Mouse (Mus musculus) neural tube, embryonic 12.5 days (tissue): Measurements from ENCODE around the gene Slc28a2. TPM values are rescaled to one million over a fixed set of nuclear protein-coding genes. Genes with fewer than 3 reads are reported as not detected.
"Not testable (repeated sequence)": the region's sequence is repeated elsewhere in the genome, so short reads cannot be mapped to it uniquely, and the experiment has no call there.

ENCODE experiments used
- ATAC-seq: fragments of 200-750 bp; cut with Nextera tagmentation; 2 replicates; pipeline ENCODE4 v1.8.0; 2017; ENCODE audit warnings: low read depth, mild to moderate bottlenecking, moderate TSS enrichment, moderate library complexity; ENCODE audit not compliant: low FRiP score
- H3K27ac ChIP-seq: fragments of 300-500 bp; sonication (generic); 2 replicates; pipeline ENCODE4 v1.5.1; 2016
- H3K27me3 ChIP-seq: fragments of 300-500 bp; sonication (generic); replicated peaks from 2 replicates; pipeline ENCODE4 v1.6.1; 2016; ENCODE audit warnings: mild to moderate bottlenecking
- H3K36me3 ChIP-seq: fragments of 300-500 bp; sonication (generic); 2 replicates; pipeline ENCODE4 v1.6.1; 2016; ENCODE audit warnings: mild to moderate bottlenecking
- H3K4me1 ChIP-seq: fragments of 300-500 bp; sonication (generic); 2 replicates; pipeline ENCODE4 v1.6.1; 2016
- H3K4me2 ChIP-seq: fragments of 300-500 bp; sonication (generic); replicated peaks from 2 replicates; pipeline ENCODE4 v1.6.1; 2016; ENCODE audit warnings: mild to moderate bottlenecking
- H3K4me3 ChIP-seq: fragments of 300-500 bp; sonication (generic); 2 replicates; pipeline ENCODE4 v1.5.1; 2016
- H3K9ac ChIP-seq: fragments of 300-500 bp; sonication (generic); 2 replicates; pipeline ENCODE4 v1.6.1; 2016; ENCODE audit warnings: mild to moderate bottlenecking
- H3K9me3 ChIP-seq: fragments of 300-500 bp; sonication (generic); 2 replicates; pipeline ENCODE4 v1.6.1; 2016; ENCODE audit warnings: mild to moderate bottlenecking
- WGBS: fragments of 180-500 bp; shearing (Covaris S2); methylation state at CpG from one replicate; pipeline ENCODE4 v1.1.7; 2016; 5-methylcytosine and 5-hydroxymethylcytosine counted together
- polyA plus RNA-seq: library from polyadenylated mRNA; unstranded; fragments of >200 nt; fragmentation: Nextera tagmentation; extraction: Ambion mirVana; gene quantifications from 2 replicates; pipeline ENCODE4 v1.2.1, GENCODE M21; 2016

Slc28a2 gene
- polyA plus RNA-seq, 1 experiment from 2014 or later = 0.28 TPM

- WGBS = 81% methylated on average over 7 of the region's 7 CpGs
- Histone ChIP-seq H3K27me3 (no peaks in the 10 kb centered on the region), H3K4me3 (no peak overlapping the region), H3K9ac (no peak overlapping the region), H3K27ac (no peak overlapping the region), H3K4me1 (no peaks in the 10 kb centered on the region), H3K36me3 (no peaks in the 10 kb centered on the region), H3K4me2 (no peak overlapping the region), H3K9me3 (no peaks in the 10 kb centered on the region)
- no peak for ATAC-seq
These were observed 17.3 kb upstream of the Slc28a2 start for GRCm38 (mm10) chr2:122408928-122409327.

- not testable (repeated sequence) for H3K27me3 ChIP-seq, H3K4me3 ChIP-seq, H3K4me2 ChIP-seq, H3K9me3 ChIP-seq, H3K36me3 ChIP-seq, H3K9ac ChIP-seq, ATAC-seq, H3K27ac ChIP-seq, H3K4me1 ChIP-seq
- 86% methylated on average over 2 of the region's 2 CpGs for WGBS
These were observed 368 bp downstream of the Slc28a2 start for GRCm38 (mm10) chr2:122426645-122427044.

GRCm38 (mm10) chr2:122438706-122439482, 12.6 kb downstream of the Slc28a2 start:
- not testable (repeated sequence) for ATAC-seq, H3K9ac ChIP-seq, H3K27ac ChIP-seq, H3K4me3 ChIP-seq, H3K36me3 ChIP-seq, H3K4me1 ChIP-seq, H3K27me3 ChIP-seq, H3K4me2 ChIP-seq, H3K9me3 ChIP-seq
- WGBS = 88% methylated on average over 5 of the region's 5 CpGs

GRCm38 (mm10) chr2:122440521-122440920, 14.2 kb downstream of the Slc28a2 start:
- H3K9me3 ChIP-seq, H3K4me1 ChIP-seq, H3K27ac ChIP-seq, ATAC-seq, H3K9ac ChIP-seq, H3K4me2 ChIP-seq, H3K36me3 ChIP-seq, H3K4me3 ChIP-seq, H3K27me3 ChIP-seq: not testable (repeated sequence)
- WGBS = 65% methylated on average over 2 of the region's 3 CpGs

- Histone ChIP-seq H3K4me1 (no peaks in the 10 kb centered on the region), H3K36me3 (no peaks in the 10 kb centered on the region), H3K4me2 (no peak overlapping the region), H3K9me3 (no peaks in the 10 kb centered on the region), H3K27ac (no peak overlapping the region), H3K4me3 (no peak overlapping the region), H3K27me3 (no peaks in the 10 kb centered on the region), H3K9ac (no peak overlapping the region)
- WGBS = 85% methylated on average over 7 of the region's 7 CpGs
- no peak for ATAC-seq
These were observed 15.0 kb downstream of the Slc28a2 start for GRCm38 (mm10) chr2:122441000-122441933.

GRCm38 (mm10) chr2:122450351-122450750, 24.1 kb downstream of the Slc28a2 start:
- Histone ChIP-seq H3K27ac (no peak overlapping the region), H3K27me3 (no peaks in the 10 kb centered on the region), H3K9me3 (no peaks in the 10 kb centered on the region), H3K4me3 (no peak overlapping the region), H3K36me3 (no peaks in the 10 kb centered on the region), H3K9ac (no peak overlapping the region), H3K4me1 (no peaks in the 10 kb centered on the region), H3K4me2 (no peak overlapping the region)
- ATAC-seq = no peak
- WGBS = 88% methylated on average over 4 of the region's 4 CpGs

GRCm38 (mm10) chr2:122452426-122452825, 26.1 kb downstream of the Slc28a2 start:
- Histone ChIP-seq H3K4me1 (no peaks in the 10 kb centered on the region), H3K9ac (no peak overlapping the region), H3K4me2 (no peak overlapping the region), H3K4me3 (no peak overlapping the region), H3K27me3 (no peaks in the 10 kb centered on the region), H3K9me3 (no peaks in the 10 kb centered on the region), H3K27ac (no peak overlapping the region), H3K36me3 (no peaks in the 10 kb centered on the region)
- WGBS = 67% methylated on average over 2 of the region's 2 CpGs
- ATAC-seq = no peak

GRCm38 (mm10) chr2:122466901-122467300, 40.6 kb downstream of the Slc28a2 start:
- peak overlapping the region; percentile 49 for H3K4me3 ChIP-seq
- H3K4me1 ChIP-seq = peaks cover 7% of the 10 kb centered on the region; the same call in 1 of the 2 replicates
- no peaks in the 10 kb centered on the region for H3K9me3 ChIP-seq
- peak overlapping the region; percentile 67 for H3K9ac ChIP-seq
- no peak overlapping the region for H3K27ac ChIP-seq
- no peaks in the 10 kb centered on the region for H3K27me3 ChIP-seq
- WGBS = 31% methylated on average over 11 of the region's 11 CpGs
- no peaks in the 10 kb centered on the region for H3K36me3 ChIP-seq
- peak overlapping the region; percentile 88 for H3K4me2 ChIP-seq
- no peak for ATAC-seq

- under 1% methylated on average over 46 of the region's 46 CpGs for WGBS
- Histone ChIP-seq H3K9me3 (no peaks in the 10 kb centered on the region), H3K36me3 (no peaks in the 10 kb centered on the region), H3K27ac (no peak overlapping the region), H3K9ac (peak overlapping the region; percentile 67), H3K27me3 (no peaks in the 10 kb centered on the region), H3K4me3 (peak overlapping the region; percentile 49), H3K4me1 (peaks cover 7% of the 10 kb centered on the region; the same call in 1 of the 2 replicates), H3K4me2 (peak overlapping the region; percentile 88)
- ATAC-seq = peak; percentile 100
These were observed 41.2 kb downstream of the Slc28a2 start for GRCm38 (mm10) chr2:122467351-122468013.

GRCm38 (mm10) chr2:122469221-122469620, 42.9 kb downstream of the Slc28a2 start:
- Histone ChIP-seq H3K27me3 (no peaks in the 10 kb centered on the region), H3K4me3 (no peak overlapping the region), H3K27ac (no peak overlapping the region), H3K36me3 (no peaks in the 10 kb centered on the region), H3K9ac (no peak overlapping the region), H3K4me2 (no peak overlapping the region), H3K9me3 (no peaks in the 10 kb centered on the region), H3K4me1 (peaks cover 7% of the 10 kb centered on the region; the same call in 1 of the 2 replicates)
- 96% methylated on average over 3 of the region's 3 CpGs for WGBS
- no peak for ATAC-seq

- Histone ChIP-seq H3K9ac (no peak overlapping the region), H3K27me3 (no peaks in the 10 kb centered on the region), H3K9me3 (no peaks in the 10 kb centered on the region), H3K36me3 (no peaks in the 10 kb centered on the region), H3K4me2 (no peak overlapping the region), H3K4me1 (no peaks in the 10 kb centered on the region), H3K4me3 (no peak overlapping the region), H3K27ac (no peak overlapping the region)
- no peak for ATAC-seq
These were observed 50.3 kb downstream of the Slc28a2 start for GRCm38 (mm10) chr2:122476585-122476984.

- not testable (repeated sequence) for H3K36me3 ChIP-seq, H3K27me3 ChIP-seq, H3K4me1 ChIP-seq, H3K27ac ChIP-seq, ATAC-seq, H3K4me2 ChIP-seq, H3K9ac ChIP-seq, H3K9me3 ChIP-seq, H3K4me3 ChIP-seq
- 76% methylated on average over 1 of the region's 1 CpGs for WGBS
These were observed 57.5 kb downstream of the Slc28a2 start for GRCm38 (mm10) chr2:122483787-122484186.
